Mouse (Mus musculus) hindbrain, embryonic 13.5 days (tissue): ENCODE results near the gene Gpsm2. TPM values are rescaled to one million over a fixed set of nuclear protein-coding genes. Genes with fewer than 3 reads are reported as not detected.
A peak's percentile ranks its signal among the peaks of the same experiment; 100 is the strongest.

Source experiments
- ATAC-seq: fragments of 200-750 bp; cut with Nextera tagmentation; 2 replicates; pipeline ENCODE4 v1.8.0; 2017; ENCODE audit warnings: moderate TSS enrichment; ENCODE audit not compliant: low FRiP score
- H3K27ac ChIP-seq: fragments of 300-500 bp; sonication (generic); 2 replicates; pipeline ENCODE4 v1.5.1; 2015; ENCODE audit warnings: inconsistent platforms, mild to moderate bottlenecking, moderate library complexity
- H3K27me3 ChIP-seq: fragments of 300-500 bp; sonication (generic); 2 replicates; pipeline ENCODE4 v1.6.1; 2015; ENCODE audit warnings: mild to moderate bottlenecking, inconsistent platforms
- H3K36me3 ChIP-seq: fragments of 300-500 bp; sonication (generic); 2 replicates; pipeline ENCODE4 v1.6.1; 2015; ENCODE audit warnings: mild to moderate bottlenecking, inconsistent platforms
- H3K4me1 ChIP-seq: fragments of 300-500 bp; sonication (generic); replicated peaks from 2 replicates; pipeline ENCODE4 v1.6.1; 2015; ENCODE audit warnings: inconsistent platforms
- H3K4me2 ChIP-seq: fragments of 300-500 bp; sonication (generic); 2 replicates; pipeline ENCODE4 v1.6.1; 2015; ENCODE audit warnings: inconsistent platforms, mild to moderate bottlenecking, moderate library complexity
- H3K4me3 ChIP-seq: fragments of 300-500 bp; sonication (generic); 2 replicates; pipeline ENCODE4 v1.5.1; 2015; ENCODE audit warnings: mild to moderate bottlenecking, inconsistent platforms
- H3K9ac ChIP-seq: fragments of 300-500 bp; sonication (generic); 2 replicates; pipeline ENCODE4 v1.6.1; 2015; ENCODE audit warnings: mild to moderate bottlenecking, inconsistent platforms
- H3K9me3 ChIP-seq: fragments of 300-500 bp; sonication (generic); 2 replicates; pipeline ENCODE4 v1.6.1; 2016; ENCODE audit warnings: inconsistent platforms
- WGBS: fragments of 180-500 bp; shearing (Covaris S2); methylation state at CpG from one replicate; pipeline ENCODE4 v1.1.7; 2015; 5-methylcytosine and 5-hydroxymethylcytosine counted together
- polyA plus RNA-seq: library from polyadenylated mRNA; unstranded; fragments of >200 nt; fragmentation: Nextera tagmentation; extraction: Ambion mirVana; gene quantifications from 2 replicates; pipeline ENCODE4 v1.2.1, GENCODE M21; 2015

Gene Gpsm2
- polyA plus RNA-seq, result 24.4 and 26.8 TPM in 2 replicates

DNA sequence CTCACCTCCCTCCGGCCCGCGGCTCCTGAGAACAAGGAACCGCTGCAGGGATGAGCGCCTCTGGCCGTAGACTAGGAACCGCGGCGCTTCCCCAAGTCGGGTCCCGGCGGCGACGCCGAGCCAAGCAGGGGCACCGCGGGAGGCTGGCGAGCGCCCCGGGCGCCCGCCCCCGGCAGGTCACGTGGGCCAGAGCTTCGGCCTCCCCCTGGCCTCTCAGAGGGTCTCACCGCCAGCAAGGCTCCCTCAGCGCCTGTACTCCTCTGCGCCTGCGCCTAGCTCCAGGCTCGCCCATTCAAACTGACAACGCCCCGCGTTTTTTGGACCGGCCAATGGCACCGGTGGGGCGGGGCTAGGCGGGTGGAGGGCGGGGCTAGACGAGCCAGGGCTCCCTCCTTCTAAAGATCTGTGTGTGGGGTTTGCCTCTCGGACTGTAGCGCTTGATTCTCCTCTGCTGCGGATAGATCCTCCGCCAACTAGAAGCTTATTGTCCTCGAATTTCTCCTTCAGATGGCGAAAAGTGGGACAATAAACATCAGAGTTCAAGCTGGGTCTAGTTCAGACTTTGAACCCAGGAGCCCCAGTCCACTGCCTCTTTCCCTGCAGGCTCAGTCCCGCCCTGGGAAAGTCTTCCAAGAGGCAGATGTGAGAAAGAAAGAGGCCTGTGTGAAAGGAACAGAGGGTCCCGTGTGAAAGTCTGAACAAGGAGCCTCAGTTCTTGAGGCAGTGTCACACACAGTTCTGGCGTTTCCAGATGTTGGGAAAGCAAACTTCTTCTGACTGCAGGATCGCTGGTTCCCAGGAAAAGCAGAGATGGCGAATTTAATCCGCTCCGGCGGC lies at the start of gene Gpsm2:
Gene Gpsm2, minus strand, starts transcription at position 274 of the 837 bp plus-strand sequence.
- no peaks in the 10 kb centered on the region for H3K27me3 ChIP-seq
- H3K27ac ChIP-seq, result peak within 1 kb of the TSS; percentile 92
- H3K9ac ChIP-seq, result peak within 1 kb of the TSS; percentile 80
- H3K4me3 ChIP-seq, result peak within 1 kb of the TSS; percentile 77
- ATAC-seq, result peak; percentile 98
- H3K9me3 ChIP-seq, result no peaks in the 10 kb centered on the region
- whole genome bisulfite sequencing, result 2% methylated on average over 53 of the region's 53 CpGs
- H3K36me3 ChIP-seq, result no peaks in the 10 kb centered on the region
- peaks cover 18% of the 10 kb centered on the region for H3K4me1 ChIP-seq
- peak within 1 kb of the TSS; percentile 62 for H3K4me2 ChIP-seq

DNA sequence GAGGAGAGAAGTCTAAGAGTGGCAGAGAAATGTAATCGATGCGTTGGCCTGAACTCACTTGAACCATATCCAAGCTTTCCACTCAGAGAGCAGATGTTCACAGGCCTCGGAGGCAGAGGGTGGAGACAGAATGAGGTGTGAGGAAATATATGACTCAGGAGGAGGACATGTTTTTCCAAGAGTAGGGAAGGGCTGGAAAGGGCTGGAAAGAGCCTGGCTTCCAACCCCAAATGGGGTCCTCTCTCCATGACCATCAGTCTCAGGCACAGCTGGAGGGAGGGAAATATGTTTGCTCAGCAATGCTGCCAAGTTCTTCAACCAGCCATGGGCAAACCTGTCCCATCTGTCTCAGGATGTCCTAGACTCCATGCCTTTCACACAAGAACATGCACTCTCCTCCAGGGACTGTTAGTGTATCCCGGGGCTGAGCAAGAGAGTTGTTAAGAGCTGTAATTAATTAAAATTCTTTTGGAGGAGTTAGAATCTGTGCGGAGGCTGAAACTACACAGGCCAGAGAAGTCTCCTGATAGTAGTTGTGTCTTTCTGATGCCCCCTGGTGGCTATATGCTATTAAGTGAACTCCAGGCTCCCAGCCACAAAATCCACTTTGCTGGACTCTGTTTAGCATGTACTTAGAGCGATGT lies 48.7 kb upstream of the Gpsm2 start:
- no peaks in the 10 kb centered on the region for H3K27me3 ChIP-seq
- no peak overlapping the region for H3K4me2 ChIP-seq
- H3K9me3 ChIP-seq, result no peaks in the 10 kb centered on the region
- no peak overlapping the region for H3K4me3 ChIP-seq
- H3K36me3 ChIP-seq, result no peaks in the 10 kb centered on the region
- H3K9ac ChIP-seq, result no peak overlapping the region
- WGBS, result 38% methylated on average over 6 of the region's 6 CpGs
- no peak overlapping the region; the same call in 1 of the 2 replicates for H3K27ac ChIP-seq
- 0 out of 2 replicates have a peak, but pooled peaks cover 4% of the 10 kb centered on the region for H3K4me1 ChIP-seq
- peak; percentile 85 for ATAC-seq

GRCm38 (mm10) chr3:108769547-108769946 lies 47.4 kb upstream of the Gpsm2 start:
- no peaks in the 10 kb centered on the region for H3K9me3 ChIP-seq
- no peak overlapping the region for H3K4me3 ChIP-seq
- ATAC-seq, result no peak
- WGBS, result 85% methylated on average over 6 of the region's 6 CpGs
- H3K27ac ChIP-seq, result no peak overlapping the region
- no peak overlapping the region for H3K9ac ChIP-seq
- no peak overlapping the region for H3K4me2 ChIP-seq
- H3K4me1 ChIP-seq, result 0 out of 2 replicates have a peak, but pooled peaks cover 8% of the 10 kb centered on the region
- no peaks in the 10 kb centered on the region for H3K27me3 ChIP-seq
- no peaks in the 10 kb centered on the region for H3K36me3 ChIP-seq

DNA sequence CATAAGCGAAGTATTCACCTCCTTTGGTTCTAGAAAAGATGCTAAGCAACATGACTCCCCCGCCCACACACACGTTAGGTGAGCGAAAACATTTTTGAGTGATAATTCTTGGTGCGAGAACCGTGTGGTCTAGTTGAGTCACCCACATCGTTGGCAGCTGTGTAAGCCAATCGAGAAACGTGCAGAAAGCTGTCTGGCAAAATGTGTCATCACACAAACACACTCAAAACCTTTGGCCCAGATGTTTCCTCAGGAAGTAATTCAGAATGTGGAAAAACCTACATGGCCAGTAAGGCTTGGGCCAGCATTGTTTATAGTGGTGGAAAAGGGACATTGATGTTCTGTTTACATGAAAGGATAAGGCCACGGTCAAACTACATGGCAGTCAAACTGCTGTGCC lies 45.3 kb upstream of the Gpsm2 start:
- Histone ChIP-seq H3K4me1 (0 out of 2 replicates have a peak, but pooled peaks cover 8% of the 10 kb centered on the region), H3K9ac (no peak overlapping the region), H3K36me3 (no peaks in the 10 kb centered on the region), H3K4me2 (no peak overlapping the region), H3K27me3 (no peaks in the 10 kb centered on the region), H3K27ac (no peak overlapping the region), H3K4me3 (no peak overlapping the region), H3K9me3 (no peaks in the 10 kb centered on the region)
- no peak for ATAC-seq
- 89% methylated on average over 10 of the region's 10 CpGs for WGBS

GRCm38 (mm10) chr3:108766943-108767342 lies 44.8 kb upstream of the Gpsm2 start:
- H3K4me1 ChIP-seq, result 0 out of 2 replicates have a peak, but pooled peaks cover 8% of the 10 kb centered on the region
- H3K4me2 ChIP-seq, result no peak overlapping the region
- no peak overlapping the region for H3K27ac ChIP-seq
- no peaks in the 10 kb centered on the region for H3K36me3 ChIP-seq
- no peak for ATAC-seq
- H3K4me3 ChIP-seq, result no peak overlapping the region
- no peak overlapping the region for H3K9ac ChIP-seq
- WGBS, result 77% methylated on average over 7 of the region's 7 CpGs
- H3K9me3 ChIP-seq, result no peaks in the 10 kb centered on the region
- no peaks in the 10 kb centered on the region for H3K27me3 ChIP-seq

DNA sequence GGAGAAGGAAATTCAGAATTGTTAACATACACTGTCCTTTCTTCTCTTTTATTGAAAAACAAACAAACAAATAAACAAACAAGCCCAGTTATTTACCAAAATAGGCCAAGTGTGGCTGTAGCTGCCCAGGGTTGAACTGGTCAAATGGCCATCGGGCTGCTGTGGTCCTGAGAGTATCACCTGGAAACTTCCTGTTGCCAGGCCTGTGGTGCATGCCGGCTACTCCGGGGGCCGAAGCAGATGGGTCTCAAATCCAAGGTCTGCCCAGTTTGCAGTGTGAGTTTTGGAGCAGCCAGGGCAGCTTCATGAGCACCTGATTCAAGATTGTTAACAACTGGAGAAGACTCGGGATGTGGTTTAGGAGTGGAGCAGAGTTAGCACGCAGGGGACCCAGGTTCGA lies 43.4 kb upstream of the Gpsm2 start:
- H3K9me3 ChIP-seq, result no peaks in the 10 kb centered on the region
- no peak overlapping the region for H3K4me2 ChIP-seq
- H3K4me1 ChIP-seq, result 0 out of 2 replicates have a peak, but pooled peaks cover 4% of the 10 kb centered on the region
- no peak overlapping the region for H3K9ac ChIP-seq
- WGBS, result 91% methylated on average over 7 of the region's 7 CpGs
- no peak for ATAC-seq
- H3K27ac ChIP-seq, result no peak overlapping the region
- no peaks in the 10 kb centered on the region for H3K36me3 ChIP-seq
- H3K4me3 ChIP-seq, result no peak overlapping the region
- no peaks in the 10 kb centered on the region for H3K27me3 ChIP-seq

DNA sequence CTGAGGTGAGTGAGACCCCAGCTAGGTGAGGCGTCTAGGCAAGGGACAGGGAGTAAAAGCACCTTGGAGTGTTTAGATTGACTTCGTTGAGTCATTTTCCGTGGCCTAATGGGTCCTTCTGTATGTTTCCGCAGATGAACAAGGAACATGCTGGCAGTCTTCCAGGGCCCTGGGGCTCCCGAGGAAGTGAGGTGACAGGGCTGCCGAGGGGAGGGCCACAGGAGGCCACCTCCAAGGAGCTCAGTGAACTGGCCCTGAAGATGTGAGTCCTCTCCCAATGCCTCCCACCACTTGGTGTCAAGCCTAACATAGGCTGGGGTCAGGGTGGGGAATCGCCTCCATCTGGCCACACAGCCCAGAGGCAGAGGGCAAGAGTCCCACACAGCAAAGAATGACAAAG lies 42.9 kb upstream of the Gpsm2 start:
- no peaks in the 10 kb centered on the region for H3K27me3 ChIP-seq
- no peak overlapping the region for H3K4me2 ChIP-seq
- H3K9me3 ChIP-seq, result no peaks in the 10 kb centered on the region
- H3K27ac ChIP-seq, result no peak overlapping the region
- H3K4me3 ChIP-seq, result no peak overlapping the region
- no peak overlapping the region for H3K9ac ChIP-seq
- 59% methylated on average over 7 of the region's 7 CpGs for WGBS
- no peaks in the 10 kb centered on the region for H3K36me3 ChIP-seq
- ATAC-seq, result no peak
- H3K4me1 ChIP-seq, result 0 out of 2 replicates have a peak, but pooled peaks cover 4% of the 10 kb centered on the region

DNA sequence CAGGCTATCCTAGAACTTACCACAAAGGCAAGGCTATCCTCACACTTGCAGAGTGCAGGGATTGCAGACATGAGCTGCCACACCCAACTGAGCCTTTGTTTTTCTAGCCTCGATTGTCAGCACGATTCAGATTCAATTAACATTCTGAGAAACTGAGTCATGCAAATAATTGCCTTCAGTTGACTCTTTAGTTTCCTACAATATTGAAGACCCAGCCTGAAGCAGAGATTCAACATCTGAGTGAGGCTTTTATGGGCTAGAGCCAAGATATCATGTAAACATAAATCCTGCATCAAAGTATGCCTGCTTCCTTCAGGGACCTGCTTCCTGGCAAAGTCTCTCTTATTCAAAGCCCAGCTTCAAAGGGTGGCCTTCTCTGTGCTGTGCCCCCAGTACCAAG lies 41.6 kb upstream of the Gpsm2 start:
- 74% methylated on average over 2 of the region's 2 CpGs for WGBS
- ATAC-seq, result no peak
- no peak overlapping the region for H3K27ac ChIP-seq
- H3K4me2 ChIP-seq, result no peak overlapping the region
- 0 out of 2 replicates have a peak, but pooled peaks cover 4% of the 10 kb centered on the region for H3K4me1 ChIP-seq
- H3K4me3 ChIP-seq, result no peak overlapping the region
- H3K27me3 ChIP-seq, result no peaks in the 10 kb centered on the region
- no peaks in the 10 kb centered on the region for H3K36me3 ChIP-seq
- no peaks in the 10 kb centered on the region for H3K9me3 ChIP-seq
- no peak overlapping the region for H3K9ac ChIP-seq

- no peaks in the 10 kb centered on the region for H3K36me3 ChIP-seq
- no peaks in the 10 kb centered on the region for H3K9me3 ChIP-seq
- no peak overlapping the region for H3K27ac ChIP-seq
- H3K4me1 ChIP-seq, result 0 out of 2 replicates have a peak, but pooled peaks cover 4% of the 10 kb centered on the region
- H3K4me3 ChIP-seq, result no peak overlapping the region
- 90% methylated on average over 7 of the region's 7 CpGs for WGBS
- no peaks in the 10 kb centered on the region for H3K27me3 ChIP-seq
- no peak overlapping the region for H3K9ac ChIP-seq
- no peak for ATAC-seq
- no peak overlapping the region for H3K4me2 ChIP-seq
Observed at GRCm38 (mm10) chr3:108762597-108763111, 40.5 kb upstream of the Gpsm2 start.

DNA sequence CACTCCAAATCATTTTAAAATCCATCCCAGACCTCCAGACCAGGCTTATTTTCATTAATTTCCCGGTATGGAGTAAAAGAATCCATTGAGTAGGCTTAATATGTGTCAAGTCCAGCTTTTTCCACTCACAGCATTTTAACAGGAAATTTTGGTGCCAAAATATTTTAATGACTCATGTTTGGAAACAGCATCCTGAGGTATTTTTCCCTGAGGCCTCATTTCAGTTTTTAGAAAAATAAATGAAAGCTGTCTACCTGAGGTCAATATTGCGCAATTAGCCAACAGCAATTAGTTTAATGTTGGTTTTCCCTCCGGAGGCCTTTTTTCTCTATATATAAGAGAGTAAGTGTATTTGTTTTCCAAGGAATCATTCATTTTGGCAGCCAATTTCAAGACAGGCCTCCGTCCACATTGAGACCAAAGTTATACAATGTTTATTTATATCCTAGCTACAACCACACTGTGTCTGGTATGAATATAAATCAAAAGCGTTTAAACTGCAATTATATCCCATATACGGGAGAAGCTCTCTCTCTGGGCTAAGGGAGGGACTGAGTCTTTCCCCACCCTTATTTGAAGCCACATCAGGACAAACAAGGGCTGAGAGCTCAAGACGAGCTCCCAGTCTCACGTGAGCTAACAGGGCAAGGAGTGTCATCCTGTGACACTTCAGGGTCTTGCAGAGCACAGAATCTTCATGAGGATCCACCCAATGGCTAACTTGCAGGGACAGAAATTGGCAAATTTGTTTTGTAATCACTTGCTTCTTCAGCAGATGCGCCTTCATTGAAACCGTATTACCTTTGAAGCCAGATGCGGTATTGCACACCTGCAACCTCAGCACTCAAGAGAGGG lies 37.7 kb upstream of the Gpsm2 start:
- Histone ChIP-seq H3K4me1 (no peaks in the 10 kb centered on the region), H3K27ac (no peak overlapping the region), H3K27me3 (no peaks in the 10 kb centered on the region), H3K36me3 (no peaks in the 10 kb centered on the region), H3K9me3 (no peaks in the 10 kb centered on the region), H3K4me3 (no peak overlapping the region), H3K4me2 (no peak overlapping the region), H3K9ac (no peak overlapping the region)
- WGBS, result 79% methylated on average over 11 of the region's 11 CpGs
- no peak for ATAC-seq

- no peaks in the 10 kb centered on the region for H3K9me3 ChIP-seq
- H3K36me3 ChIP-seq, result no peaks in the 10 kb centered on the region
- no peak for ATAC-seq
- no peak overlapping the region for H3K4me2 ChIP-seq
- H3K4me1 ChIP-seq, result no peaks in the 10 kb centered on the region
- H3K9ac ChIP-seq, result no peak overlapping the region
- H3K4me3 ChIP-seq, result no peak overlapping the region
- no peaks in the 10 kb centered on the region for H3K27me3 ChIP-seq
- WGBS, result 82% methylated on average over 9 of the region's 9 CpGs
- H3K27ac ChIP-seq, result no peak overlapping the region
Observed at GRCm38 (mm10) chr3:108757570-108757969, 35.5 kb upstream of the Gpsm2 start.

DNA sequence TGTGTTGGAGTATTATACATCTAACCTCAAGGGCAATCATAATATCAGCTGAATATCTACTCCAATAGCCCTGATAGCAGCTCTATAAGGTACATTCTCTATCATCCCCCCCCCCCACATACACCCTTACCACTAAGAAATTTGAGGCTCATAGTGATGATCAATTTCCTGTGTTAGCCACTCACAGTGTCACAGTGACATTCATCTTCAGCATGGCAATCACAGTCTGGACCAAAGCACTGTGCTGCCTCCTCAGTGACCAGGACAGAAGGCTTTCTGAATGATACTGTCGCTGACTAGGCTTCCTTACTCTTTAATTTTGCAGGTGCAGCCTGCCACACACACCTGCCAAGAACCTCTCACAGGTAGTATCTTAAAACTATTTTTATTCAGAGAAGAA lies 34.0 kb upstream of the Gpsm2 start:
- no peaks in the 10 kb centered on the region for H3K36me3 ChIP-seq
- no peak overlapping the region for H3K27ac ChIP-seq
- no peaks in the 10 kb centered on the region for H3K27me3 ChIP-seq
- WGBS, result 76% methylated on average over 1 of the region's 1 CpGs
- H3K4me1 ChIP-seq, result no peaks in the 10 kb centered on the region
- no peak overlapping the region for H3K9ac ChIP-seq
- no peak overlapping the region for H3K4me2 ChIP-seq
- H3K9me3 ChIP-seq, result no peaks in the 10 kb centered on the region
- no peak for ATAC-seq
- no peak overlapping the region for H3K4me3 ChIP-seq
